Mouse (Mus musculus): ENCODE data around the gene Dpp7. TPM values are rescaled to one million over a fixed set of nuclear protein-coding genes. Genes with fewer than 3 reads are reported as not detected.

Gene Dpp7
- polyA plus RNA-seq, 1 experiment from 2014 or later = 120 TPM

GRCm38 (mm10) chr2:25394281-25395221 lies 38.4 kb upstream of the Dpp7 start:
- WGBS = 49% methylated on average over 3 of the region's 3 CpGs
- ATAC-seq = no peak
- no peak for TF ChIP-seq CTCF (IDR thresholded peaks at IDR 0.05; ENCODE audit: low read depth)
- Histone ChIP-seq H3K36me3 (ENCODE audit: control insufficient read depth, insufficient read depth) (no peaks in the 10 kb centered on the region), H3K9ac (ENCODE audit: low read depth, low read length) (no peak overlapping the region), H3K9me3 (ENCODE audit: control insufficient read depth) (no peaks in the 10 kb centered on the region), H3K4me3 (ENCODE audit: low read depth, low read length) (no peak overlapping the region), H3K4me1 (replicated peaks; ENCODE audit: control insufficient read depth, insufficient read depth, low read length) (no peaks in the 10 kb centered on the region), H3K27me3 (replicated peaks; ENCODE audit: control insufficient read depth, insufficient read depth, low read length) (0 out of 2 replicates have a peak, but pooled peaks cover 3% of the 10 kb centered on the region), H3K4me2 (replicated peaks; ENCODE audit: low read depth) (no peak overlapping the region), H3K27ac (ENCODE audit: low read depth, low read length) (no peak overlapping the region)

GRCm38 (mm10) chr2:25391266-25391665 lies 35.1 kb upstream of the Dpp7 start:
- H3K9me3 ChIP-seq (ENCODE audit: control insufficient read depth) = no peaks in the 10 kb centered on the region
- no peak overlapping the region for H3K27ac ChIP-seq (ENCODE audit: low read depth, low read length)
- no peak for TF ChIP-seq CTCF (IDR thresholded peaks at IDR 0.05; ENCODE audit: low read depth)
- WGBS = 74% methylated on average over 5 of the region's 5 CpGs
- H3K4me3 ChIP-seq (ENCODE audit: low read depth, low read length) = no peak overlapping the region
- H3K4me2 ChIP-seq (replicated peaks; ENCODE audit: low read depth) = no peak overlapping the region
- H3K9ac ChIP-seq (ENCODE audit: low read depth, low read length) = no peak overlapping the region
- no peaks in the 10 kb centered on the region for H3K27me3 ChIP-seq (replicated peaks; ENCODE audit: control insufficient read depth, insufficient read depth, low read length)
- H3K36me3 ChIP-seq (ENCODE audit: control insufficient read depth, insufficient read depth) = no peaks in the 10 kb centered on the region
- ATAC-seq = no peak
- no peaks in the 10 kb centered on the region for H3K4me1 ChIP-seq (replicated peaks; ENCODE audit: control insufficient read depth, insufficient read depth, low read length)

GRCm38 (mm10) chr2:25384492-25384891 lies 28.3 kb upstream of the Dpp7 start:
- TF ChIP-seq CTCF (IDR thresholded peaks at IDR 0.05; ENCODE audit: low read depth) = no peak; the same call in 1 of the 2 replicates
- WGBS = 51% methylated on average over 5 of the region's 5 CpGs
- ATAC-seq = peak; percentile 29; the same call in 1 of the 2 replicates
- Histone ChIP-seq H3K27me3 (replicated peaks; ENCODE audit: control insufficient read depth, insufficient read depth, low read length) (no peaks in the 10 kb centered on the region), H3K9ac (ENCODE audit: low read depth, low read length) (no peak overlapping the region), H3K4me2 (replicated peaks; ENCODE audit: low read depth) (no peak overlapping the region), H3K9me3 (ENCODE audit: control insufficient read depth) (no peaks in the 10 kb centered on the region), H3K27ac (ENCODE audit: low read depth, low read length) (no peak overlapping the region), H3K4me3 (ENCODE audit: low read depth, low read length) (no peak overlapping the region), H3K4me1 (replicated peaks; ENCODE audit: control insufficient read depth, insufficient read depth, low read length) (no peaks in the 10 kb centered on the region), H3K36me3 (ENCODE audit: control insufficient read depth, insufficient read depth) (no peaks in the 10 kb centered on the region)

- no peak overlapping the region for H3K9ac ChIP-seq (ENCODE audit: low read depth, low read length)
- 67% methylated on average over 4 of the region's 4 CpGs for WGBS
Observed at GRCm38 (mm10) chr2:25376589-25376988, 20.4 kb upstream of the Dpp7 start.

GRCm38 (mm10) chr2:25373431-25373830 lies 17.3 kb upstream of the Dpp7 start:
- WGBS = 19% methylated on average over 2 of the region's 2 CpGs
- Histone ChIP-seq H3K4me2 (replicated peaks; ENCODE audit: low read depth) (peak overlapping the region; percentile 96), H3K9ac (ENCODE audit: low read depth, low read length) (peak overlapping the region; percentile 62; the same call in 1 of the 2 replicates), H3K27me3 (replicated peaks; ENCODE audit: control insufficient read depth, insufficient read depth, low read length) (no peaks in the 10 kb centered on the region), H3K4me3 (ENCODE audit: low read depth, low read length) (peak overlapping the region; percentile 69), H3K36me3 (ENCODE audit: control insufficient read depth, insufficient read depth) (peaks cover 34% of the 10 kb centered on the region), H3K27ac (ENCODE audit: low read depth, low read length) (peak overlapping the region; percentile 43; the same call in 1 of the 2 replicates), H3K4me1 (replicated peaks; ENCODE audit: control insufficient read depth, insufficient read depth, low read length) (peaks cover 11% of the 10 kb centered on the region; the same call in 1 of the 2 replicates), H3K9me3 (ENCODE audit: control insufficient read depth) (no peaks in the 10 kb centered on the region)
- TF ChIP-seq CTCF (IDR thresholded peaks at IDR 0.05; ENCODE audit: low read depth) = no peak
- no peak for ATAC-seq

More at GRCm38 (mm10) chr2:25376589-25376988, 20.4 kb upstream of the Dpp7 start:
- no peaks in the 10 kb centered on the region for H3K27me3 ChIP-seq (replicated peaks; ENCODE audit: control insufficient read depth, insufficient read depth, low read length)
- no peak overlapping the region for H3K4me2 ChIP-seq (replicated peaks; ENCODE audit: low read depth)
- 0 out of 2 replicates have a peak, but pooled peaks cover 6% of the 10 kb centered on the region for H3K4me1 ChIP-seq (replicated peaks; ENCODE audit: control insufficient read depth, insufficient read depth, low read length)
- H3K9me3 ChIP-seq (ENCODE audit: control insufficient read depth) = no peaks in the 10 kb centered on the region
- no peak overlapping the region for H3K27ac ChIP-seq (ENCODE audit: low read depth, low read length)
- H3K36me3 ChIP-seq (ENCODE audit: control insufficient read depth, insufficient read depth) = peaks cover 34% of the 10 kb centered on the region
- ATAC-seq = no peak
- TF ChIP-seq CTCF (IDR thresholded peaks at IDR 0.05; ENCODE audit: low read depth) = peak; percentile 84
- H3K4me3 ChIP-seq (ENCODE audit: low read depth, low read length) = no peak overlapping the region

GRCm38 (mm10) chr2:25372644-25373391 lies 16.7 kb upstream of the Dpp7 start:
- no peak for TF ChIP-seq CTCF (IDR thresholded peaks at IDR 0.05; ENCODE audit: low read depth)
- WGBS = 2% methylated on average over 42 of the region's 42 CpGs
- ATAC-seq = peak; percentile 31
- H3K9me3 ChIP-seq (ENCODE audit: control insufficient read depth) = no peaks in the 10 kb centered on the region
- peak overlapping the region; percentile 62 for H3K9ac ChIP-seq (ENCODE audit: low read depth, low read length)
- H3K4me3 ChIP-seq (ENCODE audit: low read depth, low read length) = peak overlapping the region; percentile 69
- H3K36me3 ChIP-seq (ENCODE audit: control insufficient read depth, insufficient read depth) = peaks cover 29% of the 10 kb centered on the region
- H3K27ac ChIP-seq (ENCODE audit: low read depth, low read length) = peak overlapping the region; percentile 43
- peak overlapping the region; percentile 96 for H3K4me2 ChIP-seq (replicated peaks; ENCODE audit: low read depth)
- peaks cover 11% of the 10 kb centered on the region; the same call in 1 of the 2 replicates for H3K4me1 ChIP-seq (replicated peaks; ENCODE audit: control insufficient read depth, insufficient read depth, low read length)
- H3K27me3 ChIP-seq (replicated peaks; ENCODE audit: control insufficient read depth, insufficient read depth, low read length) = no peaks in the 10 kb centered on the region
